Mouse (Mus musculus) thymus, adult 2 months (tissue): ENCODE results near the gene Hist1h3b. TPM values are rescaled to one million over a fixed set of nuclear protein-coding genes. Genes with fewer than 3 reads are reported as not detected.

Source experiments
- DNase-seq: peaks from one replicate; pipeline ENCODE4 v3.0.0; 2021
- H3K27ac ChIP-seq: fragments of 200-500 bp; 2 replicates; pipeline ENCODE4 v1.5.1; 2012; ENCODE audit warnings: low read length, control low read depth; ENCODE audit not compliant: control insufficient read depth, insufficient read depth
- H3K27me3 ChIP-seq: fragments of 200-500 bp; 2 replicates; pipeline ENCODE4 v1.6.1; 2012; ENCODE audit warnings: mild to moderate bottlenecking, low read length, moderate library complexity, mixed read lengths; ENCODE audit not compliant: control insufficient read depth, insufficient read depth
- H3K36me3 ChIP-seq: fragments of 200-500 bp; 2 replicates; pipeline ENCODE4 v1.6.1; 2012; ENCODE audit warnings: mild to moderate bottlenecking, low read length, moderate library complexity; ENCODE audit not compliant: control insufficient read depth, insufficient read depth
- H3K4me1 ChIP-seq: fragments of 200-500 bp; replicated peaks from 2 replicates; pipeline ENCODE4 v1.6.1; 2012; ENCODE audit warnings: low read length; ENCODE audit not compliant: control insufficient read depth, insufficient read depth
- H3K4me3 ChIP-seq: fragments of 200-500 bp; 2 replicates; pipeline ENCODE4 v1.5.1; 2012; ENCODE audit warnings: mild to moderate bottlenecking, low read length, control low read depth, moderate library complexity; ENCODE audit not compliant: control insufficient read depth, insufficient read depth
- CTCF ChIP-seq: fragments of 200-500 bp; IDR thresholded peaks from 2 replicates; pipeline ENCODE4 v1.5.1; 2012; ENCODE audit warnings: mild to moderate bottlenecking, control low read depth, low read length, moderate library complexity, borderline replicate concordance; ENCODE audit not compliant: control insufficient read depth, poor library complexity, insufficient read depth; ENCODE audit errors: extremely low read depth
- POLR2A ChIP-seq: fragments of 200-500 bp; IDR thresholded peaks from 2 replicates; pipeline ENCODE4 v1.6.1; 2012; ENCODE audit warnings: mild to moderate bottlenecking, low read length, control low read depth, moderate library complexity; ENCODE audit not compliant: control insufficient read depth, poor library complexity, insufficient read depth; ENCODE audit errors: extremely low read depth
- WGBS: fragments of 180-500 bp; shearing (Covaris S2); methylation state at CpG from one replicate; pipeline ENCODE4 v1.1.7; 2018; 5-methylcytosine and 5-hydroxymethylcytosine counted together
- polyA plus RNA-seq: library from polyadenylated mRNA; depleted of rRNA; stranded (reverse); fragments of >200 nt; gene quantifications from 2 replicates; pipeline ENCODE4 v1.2.3, GENCODE M21; 2012; rRNA removed

The Hist1h3b gene
- polyA plus RNA-seq, 1 experiment = 529 TPM

DNA sequence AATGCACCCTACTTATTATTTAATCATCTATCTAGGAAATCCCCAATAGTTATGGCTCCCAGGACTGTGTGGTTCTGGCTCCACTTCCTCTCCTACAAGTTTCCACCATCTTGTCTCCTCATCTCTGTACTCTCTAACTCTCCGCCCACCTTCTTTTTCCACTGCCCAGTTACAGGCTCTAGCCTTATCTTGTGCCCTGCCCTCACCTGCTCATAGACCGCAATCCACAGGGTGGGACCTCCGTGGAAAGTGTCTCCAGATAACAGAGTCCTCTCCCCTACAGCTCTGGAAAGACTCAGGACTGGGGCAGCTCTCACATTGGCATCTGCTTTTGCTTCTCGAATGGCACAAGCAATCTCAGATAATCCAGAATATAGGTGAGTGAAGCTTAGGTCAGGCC is 27.0 kb downstream of the Hist1h3b start:
- Histone ChIP-seq H3K36me3 (no peaks in the 10 kb centered on the region), H3K27ac (no peak overlapping the region), H3K27me3 (no peaks in the 10 kb centered on the region), H3K4me1 (no peaks in the 10 kb centered on the region), H3K4me3 (no peak overlapping the region)
- TF ChIP-seq POLR2A (no peak), CTCF (no peak)
- DNase-seq = no peak
- 90% methylated on average over 4 of the region's 4 CpGs for WGBS

DNA sequence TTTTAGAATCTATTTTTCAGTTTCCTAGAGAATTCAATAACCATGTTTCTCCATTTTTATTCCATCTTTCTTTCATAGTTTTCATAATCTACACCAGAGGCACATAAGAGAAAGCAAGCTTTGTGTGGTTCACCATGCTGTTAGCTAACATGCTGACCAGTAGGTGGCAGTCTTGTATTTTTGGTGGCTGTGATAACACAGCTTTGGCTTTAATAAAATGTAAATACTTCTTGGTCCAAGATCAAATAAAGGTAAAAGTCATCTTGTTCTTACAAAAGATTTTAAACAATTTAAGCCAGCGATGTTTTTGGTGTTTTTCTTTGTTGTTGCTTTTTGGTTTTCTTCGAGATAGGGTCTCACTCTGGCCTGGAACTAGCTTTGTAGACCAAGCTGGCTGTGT is 40.5 kb downstream of the Hist1h3b start:
- Histone ChIP-seq H3K4me3 (no peak overlapping the region), H3K27ac (no peak overlapping the region), H3K4me1 (no peaks in the 10 kb centered on the region), H3K36me3 (no peaks in the 10 kb centered on the region), H3K27me3 (no peaks in the 10 kb centered on the region)
- TF ChIP-seq CTCF = no peak
- TF ChIP-seq POLR2A = no peak
- peak; percentile 40 for DNase-seq
- 39% methylated on average over 2 of the region's 2 CpGs for WGBS

DNA sequence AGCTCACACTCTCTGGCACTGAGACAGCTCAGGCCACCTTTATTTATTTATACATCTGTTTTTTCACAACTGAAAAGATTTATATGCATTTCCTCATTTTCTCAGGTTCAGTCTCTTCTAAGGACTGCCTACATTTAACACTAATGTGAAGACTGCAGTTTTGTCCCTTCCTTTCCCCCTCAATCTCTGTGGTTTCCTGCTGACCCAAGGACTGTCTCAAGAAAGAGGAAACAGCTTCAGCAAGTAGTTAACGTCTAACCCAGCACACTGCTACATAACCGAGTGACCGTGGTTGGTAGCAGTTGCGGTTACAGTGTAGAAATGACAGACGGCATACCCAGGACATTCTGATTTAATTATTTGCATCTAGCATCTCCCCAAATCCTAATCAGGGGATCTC is 47.3 kb downstream of the Hist1h3b start:
- TF ChIP-seq POLR2A = no peak
- TF ChIP-seq CTCF = no peak

More for the DNA sequence above, 47.3 kb downstream of the Hist1h3b start:
- H3K4me1 ChIP-seq = no peaks in the 10 kb centered on the region
- 33% methylated on average over 5 of the region's 5 CpGs for WGBS
- H3K36me3 ChIP-seq = no peaks in the 10 kb centered on the region
- H3K4me3 ChIP-seq = no peak overlapping the region
- no peak for DNase-seq
- H3K27me3 ChIP-seq = no peaks in the 10 kb centered on the region
- H3K27ac ChIP-seq = no peak overlapping the region

Other genes with a start within 250 kb of the Hist1h3b start
- 150 and 182 TPM in 2 replicates for gene Hist1h4h, start 221.2 kb upstream of the Hist1h3b start, polyA plus RNA-seq
- 4,070 and 5,945 TPM in 2 replicates for gene Hist1h2af, start 218.4 kb upstream of the Hist1h3b start, polyA plus RNA-seq
- 496 and 661 TPM in 2 replicates for gene Hist1h3g, start 216.8 kb upstream of the Hist1h3b start, polyA plus RNA-seq
- gene Hist1h2bh, start 208.9 kb upstream of the Hist1h3b start, polyA plus RNA-seq = 37.8 and 51.2 TPM in 2 replicates
- gene Hist1h3f, start 208.2 kb upstream of the Hist1h3b start, polyA plus RNA-seq = 72.3 and 87.8 TPM in 2 replicates
- gene Hist1h4f, start 200.6 kb upstream of the Hist1h3b start, polyA plus RNA-seq = 208 and 221 TPM in 2 replicates
- 1.9 and 2.9 TPM in 2 replicates for gene Hist1h1d, start 199.0 kb upstream of the Hist1h3b start, polyA plus RNA-seq
- gene Hist1h3e, start 189.9 kb upstream of the Hist1h3b start, polyA plus RNA-seq = 245 and 339 TPM in 2 replicates
- gene Hist1h2ae, start 181.0 kb upstream of the Hist1h3b start, polyA plus RNA-seq = 174 and 210 TPM in 2 replicates
- gene Hist1h2bg, start 180.9 kb upstream of the Hist1h3b start, polyA plus RNA-seq = 523 and 578 TPM in 2 replicates
- gene Hist1h2bf, start 178.1 kb upstream of the Hist1h3b start, polyA plus RNA-seq = 277 and 362 TPM in 2 replicates
- gene Hist1h2ad, start 177.9 kb upstream of the Hist1h3b start, polyA plus RNA-seq = 76.8 and 109 TPM in 2 replicates
- gene Hist1h3d, start 176.5 kb upstream of the Hist1h3b start, polyA plus RNA-seq = 161 and 207 TPM in 2 replicates
- 115 and 120 TPM in 2 replicates for gene Hist1h4d, start 170.7 kb upstream of the Hist1h3b start, polyA plus RNA-seq
- gene Hist1h2be, start 131.1 kb upstream of the Hist1h3b start, polyA plus RNA-seq = 14.4 and 19.9 TPM in 2 replicates
- 9.4 and 18.5 TPM in 2 replicates for gene Hist1h1e, start 129.7 kb upstream of the Hist1h3b start, polyA plus RNA-seq
- gene Hist1h2ac, start 68.3 kb upstream of the Hist1h3b start, polyA plus RNA-seq = 11.0 and 12.9 TPM in 2 replicates
- gene Hist1h2bc, start 68.1 kb upstream of the Hist1h3b start, polyA plus RNA-seq = 153 and 154 TPM in 2 replicates
- 0.11 TPM in 1 of 2 replicates, not detected in the other for gene Hist1h1t, start 56.5 kb upstream of the Hist1h3b start, polyA plus RNA-seq
- 69.8 and 70.6 TPM in 2 replicates for gene Hist1h4c, start 53.8 kb upstream of the Hist1h3b start, polyA plus RNA-seq
- 9.8 and 13.5 TPM in 2 replicates for gene Hfe, start 41.4 kb upstream of the Hist1h3b start, polyA plus RNA-seq
- 40.9 and 48.1 TPM in 2 replicates for gene Hist1h1c, start 13.5 kb upstream of the Hist1h3b start, polyA plus RNA-seq
- 377 and 602 TPM in 2 replicates for gene Hist1h3c, start 6.7 kb upstream of the Hist1h3b start, polyA plus RNA-seq
- 160 and 224 TPM in 2 replicates for gene Hist1h2bb, start 5.5 kb upstream of the Hist1h3b start, polyA plus RNA-seq
- 258 and 455 TPM in 2 replicates for gene Hist1h2ab, start 1.1 kb upstream of the Hist1h3b start, polyA plus RNA-seq
- 101 and 134 TPM in 2 replicates for gene Hist1h4b, start 4.7 kb downstream of the Hist1h3b start, polyA plus RNA-seq
- 295 and 320 TPM in 2 replicates for gene Hist1h4a, start 9.0 kb downstream of the Hist1h3b start, polyA plus RNA-seq
- 348 and 451 TPM in 2 replicates for gene Hist1h3a, start 10.1 kb downstream of the Hist1h3b start, polyA plus RNA-seq
- gene Hist1h1a, start 11.4 kb downstream of the Hist1h3b start, polyA plus RNA-seq = 18.2 and 21.2 TPM in 2 replicates
- not detected in 2 replicates for gene Trim38, start 17.6 kb downstream of the Hist1h3b start, polyA plus RNA-seq
- gene Slc17a2, start 54.7 kb downstream of the Hist1h3b start, polyA plus RNA-seq = 0.08 and 0.26 TPM in 2 replicates
- 0.05 and 0.13 TPM in 2 replicates for gene Slc17a3, start 87.2 kb downstream of the Hist1h3b start, polyA plus RNA-seq
- gene Slc17a1, start 115.5 kb downstream of the Hist1h3b start, polyA plus RNA-seq = 0.11 and 0.13 TPM in 2 replicates
- 0.16 and 0.27 TPM in 2 replicates for gene Slc17a4, start 162.7 kb downstream of the Hist1h3b start, polyA plus RNA-seq
- gene Hist1h2ba, start 181.9 kb downstream of the Hist1h3b start, polyA plus RNA-seq = not detected in 2 replicates
- gene Hist1h2aa, start 182.2 kb downstream of the Hist1h3b start, polyA plus RNA-seq = not detected in 2 replicates
- 0.11 TPM in 1 of 2 replicates, not detected in the other for gene Scgn, start 238.9 kb downstream of the Hist1h3b start, polyA plus RNA-seq